Mouse (Mus musculus) spleen, postnatal 36 days (tissue): ENCODE measurements at regions not wholly inside any gene's neighbourhood (a gene's known extent, or its start where the extent isn't known, plus 50 kb on each side); places are given as distances from the start of the nearest gene placed in this dataset.

Experiments
- DNase-seq, 2 experiments: peaks; one replicate each; pipeline ENCODE4 v3.0.0; 2022; ENCODE audit warnings: low spot score in 2 of 2, mixed read lengths in 1 of 2

GRCm38 (mm10) chr3:144378524-144379225 lies 173.7 kb upstream of the Lmo4 start:
- no peak for DNase-seq

GRCm38 (mm10) chr3:144377626-144378523 lies 172.9 kb upstream of the Lmo4 start:
- no peak for DNase-seq

- no peak for DNase-seq
Observed at GRCm38 (mm10) chr3:144376463-144377402, 171.7 kb upstream of the Lmo4 start.

GRCm38 (mm10) chr3:144375725-144376412 lies 170.8 kb upstream of the Lmo4 start:
- DNase-seq = no peak

- no peak for DNase-seq
Observed at GRCm38 (mm10) chr3:144368300-144368699, 163.3 kb upstream of the Lmo4 start.

GRCm38 (mm10) chr3:144367766-144368116 lies 162.7 kb upstream of the Lmo4 start:
- DNase-seq = no peak

GRCm38 (mm10) chr3:144366976-144367765 lies 162.2 kb upstream of the Lmo4 start:
- DNase-seq = no peak

- DNase-seq = no peak
Observed at GRCm38 (mm10) chr3:144365894-144366293, 160.9 kb upstream of the Lmo4 start.

- peak; percentile 17 to 31 for DNase-seq
Observed at GRCm38 (mm10) chr3:144362472-144362871, 157.5 kb upstream of the Lmo4 start.

- DNase-seq = no peak
Observed at GRCm38 (mm10) chr3:144361203-144361978, 156.4 kb upstream of the Lmo4 start.

- no peak for DNase-seq
Observed at GRCm38 (mm10) chr3:144356948-144357295, 151.9 kb upstream of the Lmo4 start.

GRCm38 (mm10) chr3:144356103-144356947 lies 151.3 kb upstream of the Lmo4 start:
- no peak for DNase-seq

GRCm38 (mm10) chr3:144352559-144352958 lies 147.5 kb upstream of the Lmo4 start:
- DNase-seq = no peak

- no peak for DNase-seq
Observed at GRCm38 (mm10) chr3:144348431-144348830, 143.4 kb upstream of the Lmo4 start.

- no peak for DNase-seq
Observed at GRCm38 (mm10) chr3:144335237-144335636, 130.2 kb upstream of the Lmo4 start.

- DNase-seq = no peak
Observed at GRCm38 (mm10) chr3:144334201-144334600, 129.2 kb upstream of the Lmo4 start.

GRCm38 (mm10) chr3:144332353-144332752 lies 127.3 kb upstream of the Lmo4 start:
- DNase-seq = no peak

GRCm38 (mm10) chr3:144329117-144329516 lies 124.1 kb upstream of the Lmo4 start:
- DNase-seq = no peak

- DNase-seq = no peak
Observed at GRCm38 (mm10) chr3:144327235-144327760, 122.3 kb upstream of the Lmo4 start.
